Mouse (Mus musculus) CH12.LX (cell line): ENCODE results near the gene Rsbn1.

Experiments
- BHLHE40 ChIP-seq: IDR thresholded peaks from 2 replicates; pipeline ENCODE4 v1.6.1; 2011; ENCODE audit warnings: mild to moderate bottlenecking, low read depth, low read length, improper control_type of control experiment
- CTCF ChIP-seq, 2 experiments: IDR thresholded peaks in 1 of 2; conservative IDR thresholded peaks in 1 of 2; 2 replicates each; pipeline ENCODE4 v1.5.1; 2011 to 2012; ENCODE audit warnings: low read depth in 2 of 2, low read length in 2 of 2, improper control_type of control experiment in 1 of 2, inconsistent platforms in 1 of 2, mild to moderate bottlenecking in 1 of 2, moderate library complexity in 1 of 2
- ELF1 ChIP-seq: IDR thresholded peaks from 2 replicates; pipeline ENCODE4 v1.6.1; 2014; ENCODE audit warnings: low read depth, mild to moderate bottlenecking, inconsistent platforms, low read length, improper control_type of control experiment
- EP300 ChIP-seq: IDR thresholded peaks from 2 replicates; pipeline ENCODE4 v1.6.1; 2011; ENCODE audit warnings: low read length, improper control_type of control experiment
- ETS1 ChIP-seq: conservative IDR thresholded peaks from 2 replicates; pipeline ENCODE4 v1.6.1; 2012; ENCODE audit warnings: low read depth, mild to moderate bottlenecking, inconsistent platforms, low read length, improper control_type of control experiment, moderate library complexity
- IRF4 ChIP-seq: IDR thresholded peaks from 2 replicates; pipeline ENCODE4 v1.6.1; 2014; ENCODE audit warnings: low read depth, mild to moderate bottlenecking, inconsistent platforms, low read length, improper control_type of control experiment
- KAT2A ChIP-seq: IDR thresholded peaks from 2 replicates; pipeline ENCODE4 v1.6.1; 2012; ENCODE audit warnings: low read length, improper control_type of control experiment, inconsistent platforms; ENCODE audit not compliant: insufficient replicate concordance
- MAFK ChIP-seq: IDR thresholded peaks from 2 replicates; pipeline ENCODE4 v1.6.1; 2011; ENCODE audit warnings: low read length, improper control_type of control experiment; ENCODE audit not compliant: insufficient replicate concordance
- NRF1 ChIP-seq: IDR thresholded peaks from 2 replicates; pipeline ENCODE4 v1.6.1; 2014; ENCODE audit warnings: low read depth, mild to moderate bottlenecking, inconsistent platforms, low read length, improper control_type of control experiment, moderate library complexity
- POLR2A ChIP-seq: IDR thresholded peaks from 2 replicates; pipeline ENCODE4 v1.6.1; 2011; ENCODE audit warnings: low read depth, mild to moderate bottlenecking, improper control_type of control experiment, low read length
- RCOR1 ChIP-seq: conservative IDR thresholded peaks from 2 replicates; pipeline ENCODE4 v1.6.1; 2012; ENCODE audit warnings: low read depth, mild to moderate bottlenecking, inconsistent platforms, low read length, improper control_type of control experiment
- TCF12 ChIP-seq: IDR thresholded peaks from 2 replicates; pipeline ENCODE4 v1.6.1; 2014; ENCODE audit warnings: low read depth, mild to moderate bottlenecking, inconsistent platforms, low read length, improper control_type of control experiment
- ZNF384 ChIP-seq: IDR thresholded peaks from 2 replicates; pipeline ENCODE4 v1.6.1; 2012; ENCODE audit warnings: low read depth, low read length, improper control_type of control experiment, inconsistent platforms

DNA sequence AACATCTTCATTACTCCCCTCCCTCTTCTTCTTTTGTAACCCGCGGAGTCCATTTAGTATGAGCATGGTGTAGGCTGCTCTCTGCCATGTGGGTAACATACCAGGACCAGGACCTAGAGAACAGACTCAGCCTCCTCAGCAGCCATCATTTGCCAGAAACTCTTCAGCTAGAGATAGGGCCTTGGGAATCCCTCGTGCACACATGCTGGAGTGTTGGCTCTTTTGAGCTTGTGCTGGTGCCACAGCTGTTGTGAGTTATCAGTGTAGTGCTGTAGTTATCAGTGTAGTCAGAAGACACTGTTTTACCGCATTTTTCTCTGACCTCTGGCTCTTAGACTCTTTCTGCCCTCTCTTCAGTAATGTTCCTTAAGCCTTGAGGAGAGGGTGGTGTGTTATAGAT, 75.4 kb downstream of the Rsbn1 start:
- no peak for TF ChIP-seq CTCF (conservative IDR thresholded peaks at IDR 0.05 in 1 of 2, IDR thresholded peaks at IDR 0.05 in 1 of 2; ENCODE audit: low read depth in 2 of 2, low read length in 2 of 2)
- TF ChIP-seq BHLHE40, result no peak
- no peak for TF ChIP-seq IRF4
- no peak for TF ChIP-seq RCOR1
- TF ChIP-seq POLR2A, result no peak
- no peak for TF ChIP-seq MAFK
- no peak for TF ChIP-seq ETS1
- TF ChIP-seq EP300, result no peak
- no peak for TF ChIP-seq ZNF384
- TF ChIP-seq NRF1, result no peak
- no peak for TF ChIP-seq TCF12
- TF ChIP-seq ELF1, result no peak
- TF ChIP-seq KAT2A, result no peak
